Mouse (Mus musculus) liver, postnatal 0 days (tissue): Measurements from ENCODE around the gene Per2.
"Not testable (repeated sequence)": the region's sequence is repeated elsewhere in the genome, so short reads cannot be mapped to it uniquely, and the experiment has no call there.

Experiments used
- CTCF ChIP-seq: sonication (generic); IDR thresholded peaks from 2 replicates; pipeline ENCODE4 v1.5.1; 2016; ENCODE audit warnings: antibody characterized with exemption, low read depth
- EP300 ChIP-seq: IDR thresholded peaks from 2 replicates; pipeline ENCODE4 v1.6.1; 2016; ENCODE audit warnings: antibody characterized with exemption, low read depth, mild to moderate bottlenecking

DNA sequence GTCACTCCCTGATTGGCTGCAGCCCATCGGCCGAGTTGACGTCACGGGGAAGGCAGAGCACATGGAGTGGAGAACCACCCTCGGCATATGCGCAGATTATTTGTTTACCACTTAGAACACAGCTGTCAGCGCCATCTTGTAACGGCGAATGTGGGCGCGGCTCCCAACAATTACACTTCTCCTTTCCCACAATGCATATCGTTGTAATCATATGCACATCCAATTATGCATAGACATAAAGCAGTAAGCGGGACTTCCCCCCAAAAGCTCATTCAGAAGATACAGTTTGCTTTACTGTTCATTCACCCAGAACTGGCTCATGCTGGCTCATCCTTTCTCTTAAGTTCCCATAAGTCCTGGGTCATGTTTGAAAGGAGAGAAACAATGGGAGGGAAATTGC, 19.0 kb upstream of the Per2 start:
- TF ChIP-seq CTCF, EP300: not testable (repeated sequence)
